Mouse (Mus musculus): ENCODE results near the gene Gm20877. TPM values are rescaled to one million over a fixed set of nuclear protein-coding genes. Genes with fewer than 3 reads are reported as not detected.

Gm20877 gene
- polyA plus RNA-seq (2017; shearing (Covaris generic)): not detected

GRCm38 (mm10) chrY:17093573-17093972, at the start of gene Gm20877:
Gene Gm20877, plus strand, starts transcription at chrY:17093873.

Measured in naive thymus-derived CD4-positive, alpha-beta T cell, adult 5 months (primary cell).